Mouse (Mus musculus) C2C12 (cell line): ENCODE measurements around the gene Usp13. TPM values are rescaled to one million over a fixed set of nuclear protein-coding genes. Genes with fewer than 3 reads are reported as not detected.

Experiments
- H3K27me3 ChIP-seq: one replicate; pipeline ENCODE4 v1.6.1; 2011; ENCODE audit not compliant: control insufficient read depth, insufficient read depth, insufficient read length
- H3K36me3 ChIP-seq: one replicate; pipeline ENCODE4 v1.6.1; 2011; ENCODE audit not compliant: control insufficient read depth, insufficient read depth
- H3K4me3 ChIP-seq: one replicate; pipeline ENCODE4 v1.5.1; 2011; ENCODE audit warnings: mild to moderate bottlenecking, control low read depth; ENCODE audit not compliant: poor library complexity, insufficient read depth, severe bottlenecking
- H3K79me2 ChIP-seq: one replicate; pipeline ENCODE4 v1.6.1; 2011; ENCODE audit not compliant: control insufficient read depth, insufficient read depth
- H3K79me3 ChIP-seq: one replicate; pipeline ENCODE4 v1.6.1; 2011; ENCODE audit warnings: low read depth, control low read depth
- H3ac ChIP-seq: one replicate; pipeline ENCODE3; 2011; ENCODE audit warnings: low read depth; ENCODE audit not compliant: control insufficient read depth, insufficient read length
- CEBPB ChIP-seq: IDR thresholded peaks from one replicate; pipeline ENCODE4 v1.6.1; 2011; ENCODE audit warnings: low read depth, mild to moderate bottlenecking, control low read depth, moderate library complexity
- CTCF ChIP-seq: IDR thresholded peaks from one replicate; pipeline ENCODE4 v1.5.1; 2011; ENCODE audit not compliant: control insufficient read depth, insufficient read depth, insufficient read length
- FOSL1 ChIP-seq: IDR thresholded peaks from one replicate; pipeline ENCODE4 v1.8.0; 2011; ENCODE audit warnings: mild to moderate bottlenecking, low read length; ENCODE audit not compliant: poor library complexity, insufficient read depth, severe bottlenecking
- MAX ChIP-seq: IDR thresholded peaks from one replicate; pipeline ENCODE4 v1.6.1; 2011; ENCODE audit warnings: mild to moderate bottlenecking, control low read depth
- MYOD1 ChIP-seq: IDR thresholded peaks from one replicate; pipeline ENCODE4 v1.6.1; 2011; ENCODE audit warnings: low read depth; ENCODE audit not compliant: control insufficient read depth, insufficient read length
- MYOG ChIP-seq: IDR thresholded peaks from one replicate; pipeline ENCODE4 v1.6.1; 2011; ENCODE audit not compliant: control insufficient read depth, insufficient read length; ENCODE audit errors: extremely low read depth
- USF1 ChIP-seq: IDR thresholded peaks from one replicate; pipeline ENCODE4 v1.6.1; 2011; ENCODE audit warnings: low read depth, mild to moderate bottlenecking, control low read depth, moderate library complexity
- long read RNA-seq, 2 experiments: library from polyadenylated mRNA; unstranded; transcript quantifications; one replicate each; pipeline ENCODE4 v2.0.0; 2019 to 2020
- polyA plus RNA-seq: library from polyadenylated mRNA; unstranded; fragments of >200 nt; fragmentation: generic; extraction: Trizol; gene quantifications from one replicate; pipeline ENCODE4 v1.2.1, GENCODE M21; 2012; ENCODE audit warnings: missing spikeins

The Usp13 gene
- 2.4 TPM for polyA plus RNA-seq
- long read RNA-seq, experiment 1, full-length matches to known transcripts, result 1 of 1 reads
- long read RNA-seq, experiment 1, partial matches to known transcripts, result 0 of 1 reads
- long read RNA-seq, experiment 1, other reads (novel, unspliced or antisense), result 0 of 1 reads
- long read RNA-seq, experiment 2, full-length matches to known transcripts, result 14 of 24 reads
- long read RNA-seq, experiment 2, partial matches to known transcripts, result 0 of 24 reads
- long read RNA-seq, experiment 2, other reads (novel, unspliced or antisense), result 10 of 24 reads

DNA sequence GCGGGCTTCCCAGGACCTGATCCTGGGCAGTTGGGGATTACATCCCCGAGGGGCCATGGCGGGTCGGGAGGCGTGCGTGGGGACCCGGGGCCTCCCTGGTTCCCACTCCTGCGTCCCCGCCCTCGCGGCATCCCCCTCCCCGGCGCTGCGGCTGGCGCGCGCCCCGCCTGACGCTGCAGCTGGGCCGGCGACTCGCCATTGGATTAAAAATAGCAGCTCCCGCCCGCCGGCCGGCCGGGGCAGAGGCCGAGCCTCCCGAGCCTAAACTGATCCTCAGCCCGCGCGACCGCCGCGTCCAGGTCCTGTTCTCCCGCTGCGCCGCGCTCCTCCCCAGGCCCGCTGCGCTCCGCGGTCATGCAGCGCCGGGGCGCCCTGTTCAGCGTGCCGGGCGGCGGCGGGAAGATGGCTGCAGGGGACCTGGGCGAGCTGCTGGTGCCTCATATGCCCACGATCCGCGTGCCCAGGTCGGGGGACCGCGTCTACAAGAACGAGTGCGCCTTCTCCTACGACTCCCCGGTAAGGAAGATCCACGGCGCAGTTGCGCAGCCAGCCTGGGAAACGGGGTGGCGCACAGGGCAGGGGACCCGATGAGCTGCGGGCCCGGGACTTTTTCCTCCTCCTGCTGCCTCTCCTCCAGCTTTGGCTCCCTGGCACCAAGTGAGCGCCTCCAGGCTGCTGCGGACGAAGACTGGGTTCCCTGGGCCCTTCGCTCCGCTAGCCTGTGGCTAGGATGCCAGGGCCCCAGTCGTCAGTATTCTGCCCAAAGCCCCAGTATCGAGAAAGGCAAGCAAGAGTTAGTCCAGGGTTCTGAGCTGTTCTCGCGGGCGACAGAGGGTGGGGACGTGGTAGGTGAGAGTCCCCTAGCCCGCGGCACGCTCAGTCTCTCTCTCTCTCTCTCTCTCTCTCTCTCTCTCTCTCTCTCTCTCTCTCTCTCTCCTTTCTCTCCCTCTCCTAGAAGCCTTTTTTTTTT lies at the start of gene Usp13:
Gene Usp13 (plus strand): TSS at position 190 of the 970 bp plus-strand sequence.
- H3K79me2 ChIP-seq, result no peaks in the 10 kb centered on the region

DNA sequence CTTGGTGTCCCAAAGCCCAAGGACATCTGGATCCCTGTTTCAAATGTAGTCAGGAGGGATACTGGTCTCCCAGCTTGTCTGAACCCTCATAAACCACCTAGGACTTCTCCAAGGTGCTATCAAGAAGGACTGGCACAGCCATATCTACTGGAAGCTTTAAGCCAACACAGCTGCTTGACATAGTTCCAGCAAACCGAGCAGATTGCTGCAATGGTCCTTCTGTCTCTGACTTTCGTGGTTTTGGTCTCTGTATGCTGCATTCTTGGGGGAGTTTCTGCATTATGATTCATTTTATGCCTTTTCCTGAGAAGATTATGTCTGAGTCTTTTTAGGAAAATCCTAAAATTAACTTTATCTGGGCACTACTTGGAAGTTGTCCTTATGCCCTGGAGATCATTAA lies 46.6 kb upstream of the Usp13 start:
- H3K27me3 ChIP-seq, result no peaks in the 10 kb centered on the region
- no peak for TF ChIP-seq CEBPB
- no peak for TF ChIP-seq CTCF
- no peak for TF ChIP-seq MYOD1
- TF ChIP-seq MAX, result no peak
- no peak for TF ChIP-seq MYOG
- no peak for TF ChIP-seq USF1
- TF ChIP-seq FOSL1, result no peak

More for the DNA sequence above, at the start of gene Usp13:
- no peaks in the 10 kb centered on the region for H3K36me3 ChIP-seq
- TF ChIP-seq CTCF (no peak), MYOG (no peak), FOSL1 (no peak), USF1 (no peak), CEBPB (no peak), MAX (no peak)
- H3ac ChIP-seq, result peak within 1 kb of the TSS; percentile 89
- H3K4me3 ChIP-seq, result peak within 1 kb of the TSS; percentile 25
- H3K79me3 ChIP-seq, result no peaks in the 10 kb centered on the region
- H3K27me3 ChIP-seq, result no peaks in the 10 kb centered on the region

DNA sequence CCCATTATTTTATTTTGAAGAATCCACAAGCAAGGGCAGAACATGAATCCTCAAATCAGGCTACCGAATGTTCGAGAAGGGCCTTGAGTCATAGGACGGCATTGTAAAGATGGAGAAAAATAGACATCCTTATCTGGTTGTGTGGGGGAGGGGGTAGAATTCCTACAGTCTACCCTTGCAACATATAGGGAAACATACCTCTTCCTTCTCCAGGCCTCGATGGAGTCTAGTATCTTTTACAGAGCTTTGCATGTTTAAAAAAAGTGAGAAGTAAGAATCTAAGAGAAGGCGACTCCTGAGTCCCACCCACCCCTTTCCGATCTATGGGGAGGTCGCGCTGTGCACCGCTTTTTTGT lies 367 bp upstream of the Usp13 start:
- TF ChIP-seq CTCF, result no peak
- no peak for TF ChIP-seq MAX
- no peak for TF ChIP-seq MYOD1
- TF ChIP-seq USF1, result no peak
- no peak for TF ChIP-seq FOSL1
- no peak for TF ChIP-seq MYOG
- TF ChIP-seq CEBPB, result no peak
- Histone ChIP-seq H3K79me3 (no peaks in the 10 kb centered on the region), H3K79me2 (no peaks in the 10 kb centered on the region), H3K27me3 (no peaks in the 10 kb centered on the region), H3ac (peak overlapping the region; percentile 27), H3K4me3 (no peak overlapping the region), H3K36me3 (no peaks in the 10 kb centered on the region)

More for the DNA sequence above, 46.6 kb upstream of the Usp13 start:
- H3K36me3 ChIP-seq, result no peaks in the 10 kb centered on the region
- H3K79me3 ChIP-seq, result no peaks in the 10 kb centered on the region
- no peak overlapping the region for H3K4me3 ChIP-seq
- no peaks in the 10 kb centered on the region for H3K79me2 ChIP-seq
- H3ac ChIP-seq, result no peak overlapping the region

DNA sequence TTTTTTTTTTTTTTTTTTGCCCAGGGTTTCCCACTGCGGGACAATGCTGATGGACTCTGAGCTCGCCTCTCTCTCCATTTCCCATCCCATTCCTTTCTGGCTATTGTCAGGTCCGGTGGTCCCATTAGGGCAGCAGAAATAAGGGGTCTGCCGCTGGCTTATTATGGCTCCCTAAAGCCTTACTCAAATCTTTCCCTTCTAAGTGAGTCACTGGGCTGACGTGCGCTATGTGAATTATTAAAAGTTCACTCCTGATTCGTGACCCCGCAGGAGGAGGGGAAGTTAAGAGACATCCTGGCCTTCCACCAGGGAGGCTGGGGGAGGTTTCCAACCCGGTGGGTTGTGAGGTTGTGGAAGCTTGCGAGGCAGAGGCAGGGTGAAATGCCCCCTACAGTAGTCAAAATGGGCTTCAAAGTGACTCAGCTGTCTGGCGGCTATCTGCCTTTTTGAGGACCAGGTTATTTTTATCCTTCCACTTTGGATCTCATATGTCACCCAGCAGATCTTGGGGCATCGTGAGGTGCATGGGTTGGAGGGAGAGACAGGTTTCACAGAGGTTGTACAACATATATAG lies 1.1 kb downstream of the Usp13 start:
- H3K79me2 ChIP-seq, result no peaks in the 10 kb centered on the region
- no peaks in the 10 kb centered on the region for H3K36me3 ChIP-seq
- no peak overlapping the region for H3ac ChIP-seq
- H3K27me3 ChIP-seq, result no peaks in the 10 kb centered on the region
- no peak overlapping the region for H3K4me3 ChIP-seq
- no peak for TF ChIP-seq CTCF
- no peaks in the 10 kb centered on the region for H3K79me3 ChIP-seq

DNA sequence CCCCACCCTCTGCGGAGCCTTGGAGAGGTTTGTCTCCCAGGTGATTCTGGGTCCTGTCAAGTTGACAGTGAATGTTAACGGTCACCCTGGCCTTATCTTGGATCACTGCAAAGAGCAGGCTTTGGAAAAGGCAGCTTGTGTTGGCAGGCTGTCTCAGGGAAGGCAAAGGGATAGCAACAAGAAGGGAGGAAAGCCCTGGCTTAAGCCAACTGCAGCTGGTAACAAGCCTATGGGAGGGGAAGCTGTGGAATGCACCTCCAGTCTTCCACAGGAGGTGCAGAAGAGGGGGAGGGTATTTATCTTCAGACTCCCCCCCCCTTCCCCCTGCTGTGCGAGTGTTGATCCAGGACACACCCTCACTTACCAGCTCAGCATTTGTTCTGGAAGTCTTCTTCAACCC lies 5.3 kb downstream of the Usp13 start:
- Histone ChIP-seq H3K79me3 (no peaks in the 10 kb centered on the region), H3K36me3 (no peaks in the 10 kb centered on the region), H3ac (no peak overlapping the region), H3K27me3 (no peaks in the 10 kb centered on the region), H3K79me2 (no peaks in the 10 kb centered on the region), H3K4me3 (no peak overlapping the region)
- TF ChIP-seq MAX (no peak), CEBPB (no peak), USF1 (no peak), FOSL1 (no peak), CTCF (no peak), MYOD1 (no peak), MYOG (no peak)
